8 mouse cellular contexts compared by ENCODE assay signal in the genomic region with DNA sequence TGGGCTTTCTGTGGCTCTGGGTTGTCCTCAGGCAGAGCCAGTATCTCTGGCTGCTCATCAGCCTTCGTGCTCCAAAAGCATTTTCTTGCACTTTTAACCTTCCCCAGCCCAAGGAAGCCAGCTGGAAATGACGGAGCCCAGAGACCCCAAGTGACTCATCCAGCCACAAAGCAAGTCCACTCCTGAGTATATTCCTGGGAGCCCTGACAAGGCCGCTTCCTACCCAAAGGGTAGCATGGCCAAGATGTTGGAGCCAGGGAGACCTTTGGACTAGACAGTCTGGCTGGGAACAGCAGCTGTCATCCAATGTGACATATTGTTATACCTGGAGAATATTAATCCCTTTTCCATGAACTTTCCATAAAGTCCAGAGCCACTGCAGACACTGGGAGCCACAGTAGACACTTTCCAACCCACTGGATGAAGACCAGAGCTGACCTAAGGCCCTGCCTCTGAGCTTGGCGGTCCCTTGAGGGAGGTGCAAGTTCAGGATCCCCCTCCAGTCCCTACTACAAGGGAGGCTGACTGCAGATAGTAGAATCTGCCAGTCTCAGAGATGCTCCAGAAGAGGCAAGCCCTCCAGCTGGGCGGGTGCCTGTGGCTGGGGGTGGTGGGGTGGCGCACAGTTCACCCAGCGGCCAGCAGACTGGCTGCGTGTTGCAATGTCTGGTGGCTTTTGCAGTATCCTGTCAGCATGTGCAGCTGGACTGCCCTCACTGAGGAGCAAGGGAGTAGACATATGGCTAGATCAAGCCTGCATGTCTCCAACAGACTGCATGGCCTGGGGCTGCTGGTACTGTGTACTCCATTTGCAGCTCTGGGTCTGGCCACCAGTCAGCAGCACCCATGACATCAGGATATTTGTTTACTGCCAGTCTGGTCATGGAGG. TPM values are rescaled to one million over a fixed set of nuclear protein-coding genes. Genes with fewer than 3 reads are reported as not detected.
A peak's percentile ranks its signal among the peaks of the same experiment; 100 is the strongest.
DNase-seq lines count a peak whose midpoint lies in the region; ATAC-seq and TF ChIP-seq lines count a peak whose summit lies in the region.

No protein-coding gene starts in this region.

- peaks cover 62 to 63% of the 10 kb centered on the region in 2 experiments for H3K4me1 ChIP-seq in CH12.LX (ENCODE audit: control insufficient read depth in 1 of 2, insufficient read depth in 2 of 2)
- peaks cover 35% of the 10 kb centered on the region for H3K4me1 ChIP-seq in lung, embryonic 16.5 days (replicated peaks; ENCODE audit: control insufficient read depth, insufficient read depth, low read length)
- H3K4me1 ChIP-seq in forebrain, embryonic 13.5 days: no peaks in the 10 kb centered on the region

- peak; percentile 65 for ATAC-seq in lung, embryonic 16.5 days (ENCODE audit: low read depth)
- no peak for ATAC-seq in forebrain, embryonic 13.5 days

- H3K27me3 ChIP-seq in CH12.LX (replicated peaks): no peaks in the 10 kb centered on the region
- H3K27me3 ChIP-seq in lung, embryonic 16.5 days (ENCODE audit: control insufficient read depth, insufficient read depth, low read depth, low read length): no peaks in the 10 kb centered on the region
- no peaks in the 10 kb centered on the region for H3K27me3 ChIP-seq in forebrain, embryonic 13.5 days

- peaks cover 3 to 22% of the 10 kb centered on the region in 2 experiments for H3K36me3 ChIP-seq in CH12.LX (replicated peaks in 1 of 2; ENCODE audit: control insufficient read depth in 1 of 2, insufficient read depth in 1 of 2, low read length in 1 of 2)
- H3K36me3 ChIP-seq in lung, embryonic 16.5 days (ENCODE audit: control insufficient read depth, insufficient read depth, low read length): no peaks in the 10 kb centered on the region
- H3K36me3 ChIP-seq in forebrain, embryonic 13.5 days (ENCODE audit: poor library complexity, severe bottlenecking): no peaks in the 10 kb centered on the region

- WGBS in lung, embryonic 16.5 days: 59% methylated on average over 8 of the region's 8 CpGs
- WGBS in forebrain, embryonic 13.5 days: 88% methylated on average over 8 of the region's 8 CpGs

- TF ChIP-seq POLR2A in CH12.LX (IDR thresholded peaks at IDR 0.05; ENCODE audit: low read depth, low read length): no peak

- DNase-seq in 3134 (ENCODE audit: extremely low read depth, insufficient read length, low spot score) (peak; percentile 31), CH12.LX (ENCODE audit: extremely low read depth) (no peak)
- peak; percentile 29 to 61 for DNase-seq in gastrocnemius, postnatal 4 days (ENCODE audit: low spot score in 2 of 2)
- peak; percentile 63 to 65 for DNase-seq in kidney, adult 8-10 months
- peak; percentile 32 for DNase-seq in yolk sac, embryonic 10.5 days (ENCODE audit: low spot score)
- no peak for DNase-seq in layer of hippocampus, adult 9-10 months (ENCODE audit: low spot score)

- dilution Hi-C loops in CH12.LX (cut with MboI; ENCODE audit: extremely low pct_ligation_motif_present, extremely low pct_unique_long_range_greater_than_20kb, low sequenced_read_pairs): no loop called here

- in situ Hi-C loops in CH12.LX (cut with MboI; ENCODE audit: low pct_ligation_motif_present, low pct_unique_long_range_greater_than_20kb, low sequenced_read_pairs): no loop called here

- no peak for TF ChIP-seq EP300 in CH12.LX (IDR thresholded peaks at IDR 0.05; ENCODE audit: low read length)

- H3K4me2 ChIP-seq in CH12.LX (ENCODE audit: insufficient read depth, low read depth, poor library complexity, severe bottlenecking): no peak overlapping the region
- H3K4me2 ChIP-seq in lung, embryonic 16.5 days (ENCODE audit: low read depth, low read length): no peak overlapping the region
- H3K4me2 ChIP-seq in forebrain, embryonic 13.5 days: no peak overlapping the region

- no peaks in the 10 kb centered on the region for H3K9me3 ChIP-seq in CH12.LX (replicated peaks; ENCODE audit: low read length)
- no peaks in the 10 kb centered on the region for H3K9me3 ChIP-seq in lung, embryonic 16.5 days (ENCODE audit: control insufficient read depth, low read length)
- no peaks in the 10 kb centered on the region for H3K9me3 ChIP-seq in forebrain, embryonic 13.5 days (replicated peaks)

- no peak for TF ChIP-seq RAD21 in CH12.LX (IDR thresholded peaks at IDR 0.05; ENCODE audit: low read depth, low read length)

- peaks cover 14% of the 10 kb centered on the region for H3K79me2 ChIP-seq in CH12.LX (replicated peaks; ENCODE audit: control insufficient read depth, extremely low read depth, insufficient read depth, poor library complexity, severe bottlenecking)

- no peak for TF ChIP-seq CTCF in CH12.LX (conservative IDR thresholded peaks at IDR 0.05 in 1 of 2, IDR thresholded peaks at IDR 0.05 in 1 of 2; ENCODE audit: low read depth in 2 of 2, low read length in 2 of 2)

- no peak overlapping the region for H3K4me3 ChIP-seq in CH12.LX (replicated peaks in 1 of 3; ENCODE audit: low read depth in 2 of 3, low read length in 2 of 3, poor library complexity in 1 of 3)
- no peak overlapping the region for H3K4me3 ChIP-seq in lung, embryonic 16.5 days (ENCODE audit: low read length)
- H3K4me3 ChIP-seq in forebrain, embryonic 13.5 days: no peak overlapping the region

- H3K27ac ChIP-seq in CH12.LX (ENCODE audit: insufficient read depth, low read depth): peak overlapping the region; percentile 17; the same call in 1 of the 2 replicates
- peak overlapping the region; percentile 53 for H3K27ac ChIP-seq in lung, embryonic 16.5 days (ENCODE audit: low read length)
- no peak overlapping the region for H3K27ac ChIP-seq in forebrain, embryonic 13.5 days

- no peak overlapping the region for H3K9ac ChIP-seq in CH12.LX (ENCODE audit: insufficient read depth, low read depth)
- no peak overlapping the region for H3K9ac ChIP-seq in lung, embryonic 16.5 days (ENCODE audit: low read length)
- no peak overlapping the region for H3K9ac ChIP-seq in forebrain, embryonic 13.5 days

TF ChIP-seq in CH12.LX, 34 proteins besides CTCF, POLR2A, EP300 and RAD21:
- TF ChIP-seq USF2 (conservative IDR thresholded peaks at IDR 0.05; ENCODE audit: low read depth, low read length): no peak
- no peak for TF ChIP-seq SIN3A (IDR thresholded peaks at IDR 0.05; ENCODE audit: low read length)
- no peak for TF ChIP-seq ZNF384 (IDR thresholded peaks at IDR 0.05; ENCODE audit: low read depth, low read length)
- TF ChIP-seq MAZ (IDR thresholded peaks at IDR 0.05; ENCODE audit: low read depth, low read length): no peak
- TF ChIP-seq RCOR1 (conservative IDR thresholded peaks at IDR 0.05; ENCODE audit: low read depth, low read length): no peak
- TF ChIP-seq MAX (IDR thresholded peaks at IDR 0.05; ENCODE audit: low read length): no peak
- no peak for TF ChIP-seq JUND (conservative IDR thresholded peaks at IDR 0.05; ENCODE audit: low read depth, low read length)

RNA-seq across cellular contexts. Expression of gene Dhrs3, which starts 13.6 kb away (rescaled TPM):
- total RNA-seq in CH12.LX (2012; rRNA removed) (24.4 and 37.7 TPM in 2 replicates), CH12.LX (2014; rRNA removed) (8.7 and 10.5 TPM in 2 replicates)
- polyA plus RNA-seq in CH12.LX (2012; ENCODE audit: insufficient read length, low read depth): 7.8 and 7.9 TPM in 2 replicates
- total RNA-seq in gastrocnemius, postnatal 4 days (2021): 10 to 100 TPM; 49.2 to 51.4 TPM
- polyA plus RNA-seq in lung, embryonic 16.5 days (2015; fragmentation: Nextera tagmentation; extraction: Ambion mirVana): 67.6 and 77.3 TPM in 2 replicates
- polyA plus RNA-seq in forebrain, embryonic 13.5 days (2015; fragmentation: Nextera tagmentation; extraction: Ambion mirVana): 5.9 and 6.8 TPM in 2 replicates

Comparison
In these comparisons a context has a peak if more than half of its experiments do, and no peak if none do; other contexts are left out.
1. DNase-seq: peak in 3134 (single experiment), gastrocnemius, postnatal 4 days (2 of 2), kidney, adult 8-10 months (2 of 2) and yolk sac, embryonic 10.5 days (single experiment); none in CH12.LX (single experiment) and layer of hippocampus, adult 9-10 months (single experiment).